Mouse (Mus musculus) heart, embryonic 16.5 days (tissue): ENCODE data around the gene Hc. TPM values are rescaled to one million over a fixed set of nuclear protein-coding genes. Genes with fewer than 3 reads are reported as not detected.

Experiments
- ATAC-seq: fragments of 200-750 bp; cut with Nextera tagmentation; replicated peaks from 2 replicates; pipeline ENCODE4 v1.8.0; 2017; ENCODE audit warnings: moderate number of reproducible peaks; ENCODE audit not compliant: insufficient read depth, low FRiP score; ENCODE audit errors: extremely low read depth
- H3K27ac ChIP-seq: fragments of 300-500 bp; sonication (generic); 2 replicates; pipeline ENCODE4 v1.5.1; 2014; ENCODE audit warnings: mild to moderate bottlenecking, low read length, control low read depth, moderate library complexity
- H3K27me3 ChIP-seq: fragments of 300-500 bp; sonication (generic); 2 replicates; pipeline ENCODE4 v1.6.1; 2014; ENCODE audit warnings: low read length, mixed read lengths; ENCODE audit not compliant: control insufficient read depth, insufficient read depth
- H3K36me3 ChIP-seq: fragments of 300-500 bp; sonication (generic); 2 replicates; pipeline ENCODE4 v1.6.1; 2014; ENCODE audit not compliant: control insufficient read depth, insufficient read depth
- H3K4me1 ChIP-seq: fragments of 300-500 bp; sonication (generic); 2 replicates; pipeline ENCODE4 v1.6.1; 2014; ENCODE audit warnings: low read length, mixed read lengths; ENCODE audit not compliant: control insufficient read depth, insufficient read depth
- H3K4me2 ChIP-seq: fragments of 300-500 bp; sonication (generic); 2 replicates; pipeline ENCODE4 v1.6.1; 2014; ENCODE audit warnings: low read depth, mild to moderate bottlenecking, control low read depth, low read length
- H3K4me3 ChIP-seq: fragments of 300-500 bp; sonication (generic); 2 replicates; pipeline ENCODE4 v1.5.1; 2014; ENCODE audit warnings: mild to moderate bottlenecking, control low read depth, low read length
- H3K9ac ChIP-seq: fragments of 300-500 bp; sonication (generic); 2 replicates; pipeline ENCODE4 v1.6.1; 2014; ENCODE audit warnings: low read length, control low read depth
- H3K9me3 ChIP-seq: fragments of 300-500 bp; sonication (generic); replicated peaks from 2 replicates; pipeline ENCODE4 v1.6.1; 2016; ENCODE audit warnings: low read length; ENCODE audit not compliant: control insufficient read depth
- WGBS: fragments of 180-500 bp; shearing (Covaris S2); extraction: QIAGEN DNeasy Blood & Tissue Kit; methylation state at CpG from one replicate; pipeline ENCODE4 v1.1.7; 2014; 5-methylcytosine and 5-hydroxymethylcytosine counted together
- polyA plus RNA-seq: library from polyadenylated mRNA; unstranded; fragments of >200 nt; fragmentation: Nextera tagmentation; extraction: Ambion mirVana; gene quantifications from 2 replicates; pipeline ENCODE4 v1.2.1, GENCODE M21; 2015

Hc gene
- polyA plus RNA-seq, 1 experiment from 2014 or later = 0.09 TPM

- no peaks in the 10 kb centered on the region for H3K9me3 ChIP-seq
- no peaks in the 10 kb centered on the region for H3K27me3 ChIP-seq
- H3K4me2 ChIP-seq = no peak within 1 kb of the TSS
- WGBS = 92% methylated on average over 3 of the region's 3 CpGs
- 0 out of 2 replicates have a peak, but pooled peaks cover 5% of the 10 kb centered on the region for H3K4me1 ChIP-seq
- no peak for ATAC-seq
- H3K27ac ChIP-seq = no peak within 1 kb of the TSS
- no peak within 1 kb of the TSS for H3K4me3 ChIP-seq
- H3K36me3 ChIP-seq = no peaks in the 10 kb centered on the region
- H3K9ac ChIP-seq = no peak within 1 kb of the TSS
These were observed 40.2 kb upstream of the Hc start, which contains the start of gene AI182371 for GRCm38 (mm10) chr2:35101443-35101842. Gene AI182371 (minus strand): TSS chr2:35101543.

DNA sequence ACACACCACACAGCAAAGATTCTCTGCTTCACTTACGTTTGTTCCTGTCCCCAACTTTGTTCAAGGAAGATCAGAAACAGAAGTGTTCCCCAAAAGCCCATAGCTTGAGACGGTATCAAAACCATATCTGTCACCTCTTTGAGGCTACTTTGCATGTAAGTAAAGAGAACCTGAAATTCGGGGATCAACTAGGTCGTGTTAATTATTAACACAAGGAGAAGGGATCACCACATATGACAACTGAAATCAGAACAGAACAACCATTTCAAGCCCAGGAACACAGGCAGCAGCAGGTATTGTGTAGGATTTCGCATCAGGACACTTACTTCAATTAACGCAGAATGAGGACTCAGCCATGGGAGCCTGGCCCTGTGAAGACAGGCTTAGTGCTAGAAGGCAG, 39.3 kb upstream of the Hc start:
- no peaks in the 10 kb centered on the region for H3K9me3 ChIP-seq
- H3K27ac ChIP-seq = no peak overlapping the region
- H3K9ac ChIP-seq = no peak overlapping the region
- ATAC-seq = no peak
- 75% methylated on average over 6 of the region's 6 CpGs for WGBS
- 0 out of 2 replicates have a peak, but pooled peaks cover 5% of the 10 kb centered on the region for H3K4me1 ChIP-seq
- no peak overlapping the region for H3K4me3 ChIP-seq
- H3K27me3 ChIP-seq = no peaks in the 10 kb centered on the region
- no peak overlapping the region for H3K4me2 ChIP-seq
- no peaks in the 10 kb centered on the region for H3K36me3 ChIP-seq

- Histone ChIP-seq H3K9me3 (no peaks in the 10 kb centered on the region), H3K9ac (no peak overlapping the region), H3K4me2 (no peak overlapping the region), H3K27ac (no peak overlapping the region), H3K4me3 (no peak overlapping the region), H3K27me3 (no peaks in the 10 kb centered on the region), H3K36me3 (no peaks in the 10 kb centered on the region), H3K4me1 (no peaks in the 10 kb centered on the region)
- WGBS = 66% methylated on average over 4 of the region's 4 CpGs
- no peak for ATAC-seq
These were observed 26.2 kb upstream of the Hc start for GRCm38 (mm10) chr2:35087418-35087817.

DNA sequence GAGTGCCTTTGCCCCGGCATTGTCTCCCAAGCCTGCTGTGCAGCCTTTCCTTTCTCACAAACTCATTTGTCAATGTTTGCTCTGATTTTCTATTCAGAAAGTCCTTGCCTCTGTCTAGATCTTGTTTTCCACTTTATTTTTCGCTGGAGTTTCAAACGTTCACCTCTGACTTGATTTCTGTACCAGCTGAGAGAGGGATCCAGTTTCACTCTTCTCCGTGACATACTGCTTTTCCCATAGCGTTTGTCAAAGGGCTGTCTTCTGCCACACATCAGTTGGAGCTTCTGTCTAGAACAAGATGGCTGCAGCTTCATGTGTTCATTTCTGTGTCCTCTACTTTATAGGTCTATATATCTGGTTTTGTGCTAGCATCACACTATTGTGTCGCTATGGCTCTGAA, 17.9 kb upstream of the Hc start:
- no peak for ATAC-seq
- Histone ChIP-seq H3K27ac (no peak overlapping the region), H3K4me2 (no peak overlapping the region), H3K4me1 (no peaks in the 10 kb centered on the region), H3K4me3 (no peak overlapping the region), H3K36me3 (no peaks in the 10 kb centered on the region), H3K9me3 (no peaks in the 10 kb centered on the region), H3K9ac (no peak overlapping the region), H3K27me3 (no peaks in the 10 kb centered on the region)
- WGBS = 66% methylated on average over 6 of the region's 6 CpGs

DNA sequence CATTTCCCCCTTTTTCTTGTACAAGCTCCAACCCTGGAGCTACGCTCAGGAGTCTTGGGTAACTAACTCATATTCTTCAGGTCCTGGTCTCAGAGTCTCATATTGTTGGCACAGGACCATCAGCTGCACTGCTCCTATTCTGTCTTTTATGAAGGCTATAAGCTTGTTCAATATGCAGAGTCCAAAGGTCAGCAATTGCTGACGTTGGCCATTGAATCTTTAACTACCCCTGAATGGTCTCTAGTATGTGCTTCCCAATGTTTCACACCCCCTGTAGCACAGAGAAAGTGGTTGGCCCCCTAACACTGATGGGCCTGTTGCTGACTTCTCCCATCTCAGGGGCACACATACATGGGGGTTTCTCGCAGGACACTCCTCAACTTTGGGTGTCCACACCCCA, 13.1 kb upstream of the Hc start:
- 88% methylated on average over 3 of the region's 3 CpGs for WGBS
- H3K36me3 ChIP-seq = no peaks in the 10 kb centered on the region
- no peak overlapping the region for H3K27ac ChIP-seq
- H3K9me3 ChIP-seq = no peaks in the 10 kb centered on the region
- no peak for ATAC-seq
- H3K4me2 ChIP-seq = no peak overlapping the region
- H3K4me3 ChIP-seq = no peak overlapping the region
- no peaks in the 10 kb centered on the region for H3K4me1 ChIP-seq
- no peak overlapping the region for H3K9ac ChIP-seq
- no peaks in the 10 kb centered on the region for H3K27me3 ChIP-seq

- no peak for ATAC-seq
- Histone ChIP-seq H3K4me1 (no peaks in the 10 kb centered on the region), H3K27ac (no peak overlapping the region), H3K36me3 (no peaks in the 10 kb centered on the region), H3K4me2 (no peak overlapping the region), H3K27me3 (no peaks in the 10 kb centered on the region), H3K9ac (no peak overlapping the region), H3K4me3 (no peak overlapping the region), H3K9me3 (no peaks in the 10 kb centered on the region)
- 68% methylated on average over 2 of the region's 2 CpGs for WGBS
These were observed 11.3 kb upstream of the Hc start for GRCm38 (mm10) chr2:35072547-35072946.

DNA sequence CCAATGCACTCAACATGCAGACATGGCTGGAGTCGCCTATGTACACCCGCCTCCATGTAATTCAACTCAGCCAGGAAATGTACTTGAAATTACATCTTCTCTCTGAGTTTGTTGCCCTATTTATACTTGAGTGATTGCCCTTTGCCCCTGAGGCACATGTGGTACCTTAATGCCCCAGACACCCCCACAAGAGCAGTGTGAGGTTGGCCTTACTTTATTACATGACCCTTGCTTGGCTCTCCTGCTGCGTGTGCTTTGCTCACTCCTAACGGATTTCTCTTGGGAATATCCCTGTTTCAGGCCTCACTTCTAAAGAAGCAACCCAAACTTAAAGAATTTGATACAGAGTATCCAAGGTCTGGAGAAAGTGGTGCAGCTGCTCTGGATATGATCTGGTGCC, 9.0 kb upstream of the Hc start:
- no peak for ATAC-seq
- Histone ChIP-seq H3K9me3 (no peaks in the 10 kb centered on the region), H3K36me3 (no peaks in the 10 kb centered on the region), H3K9ac (no peak overlapping the region), H3K27me3 (no peaks in the 10 kb centered on the region), H3K4me1 (no peaks in the 10 kb centered on the region), H3K27ac (no peak overlapping the region), H3K4me3 (no peak overlapping the region), H3K4me2 (no peak overlapping the region)
- WGBS = 79% methylated on average over 4 of the region's 4 CpGs

- H3K4me3 ChIP-seq = no peak overlapping the region
- WGBS = 95% methylated on average over 1 of the region's 1 CpGs
- ATAC-seq = no peak
These were observed 7.9 kb upstream of the Hc start for GRCm38 (mm10) chr2:35069124-35069523.

GRCm38 (mm10) chr2:35067117-35067516, 5.9 kb upstream of the Hc start:
- H3K36me3 ChIP-seq = no peaks in the 10 kb centered on the region
- no peaks in the 10 kb centered on the region for H3K4me1 ChIP-seq
- no peak overlapping the region for H3K4me3 ChIP-seq
- no peaks in the 10 kb centered on the region for H3K9me3 ChIP-seq
- no peaks in the 10 kb centered on the region for H3K27me3 ChIP-seq
- H3K9ac ChIP-seq = no peak overlapping the region
- WGBS = 77% methylated on average over 11 of the region's 11 CpGs
- H3K27ac ChIP-seq = no peak overlapping the region
- H3K4me2 ChIP-seq = no peak overlapping the region
- ATAC-seq = no peak

More at GRCm38 (mm10) chr2:35069124-35069523, 7.9 kb upstream of the Hc start:
- H3K4me1 ChIP-seq = no peaks in the 10 kb centered on the region
- no peaks in the 10 kb centered on the region for H3K27me3 ChIP-seq
- no peak overlapping the region for H3K9ac ChIP-seq
- no peaks in the 10 kb centered on the region for H3K9me3 ChIP-seq
- no peak overlapping the region for H3K27ac ChIP-seq
- no peaks in the 10 kb centered on the region for H3K36me3 ChIP-seq
- H3K4me2 ChIP-seq = no peak overlapping the region
